Mouse (Mus musculus): ENCODE data around the gene Gm48552.

The Gm48552 gene

GRCm38 (mm10) chr10:81421041-81421796 lies 32.4 kb downstream of the Gm48552 start:
- DNase-seq: peak; percentile 91

- peak; percentile 97 for DNase-seq
These were observed 32.9 kb downstream of the Gm48552 start for GRCm38 (mm10) chr10:81421797-81422100.

- DNase-seq: peak; percentile 94
These were observed 33.4 kb downstream of the Gm48552 start for GRCm38 (mm10) chr10:81422191-81422590.

- peak; percentile 91 for DNase-seq
These were observed 33.9 kb downstream of the Gm48552 start for GRCm38 (mm10) chr10:81422661-81423217.

- peak; percentile 94 for DNase-seq
These were observed 34.9 kb downstream of the Gm48552 start for GRCm38 (mm10) chr10:81423476-81424245.

- peak; percentile 98 for DNase-seq
These were observed 35.6 kb downstream of the Gm48552 start for GRCm38 (mm10) chr10:81424246-81425051.

- peak; percentile 98 for DNase-seq
These were observed 36.5 kb downstream of the Gm48552 start for GRCm38 (mm10) chr10:81425236-81425850.

- peak; percentile 96 for DNase-seq
These were observed 37.4 kb downstream of the Gm48552 start for GRCm38 (mm10) chr10:81426081-81426671.

GRCm38 (mm10) chr10:81426897-81427296 lies 38.1 kb downstream of the Gm48552 start:
- DNase-seq: peak; percentile 98

GRCm38 (mm10) chr10:81427327-81427726 lies 38.5 kb downstream of the Gm48552 start:
- DNase-seq: no peak

GRCm38 (mm10) chr10:81427804-81428506 lies 39.1 kb downstream of the Gm48552 start:
- DNase-seq: peak; percentile 96

GRCm38 (mm10) chr10:81428507-81428870 lies 39.7 kb downstream of the Gm48552 start:
- DNase-seq: peak; percentile 94

GRCm38 (mm10) chr10:81429092-81429491 lies 40.3 kb downstream of the Gm48552 start:
- DNase-seq: peak; percentile 96

- peak; percentile 100 for DNase-seq
These were observed 40.8 kb downstream of the Gm48552 start for GRCm38 (mm10) chr10:81429605-81430061.

GRCm38 (mm10) chr10:81430141-81430830 lies 41.5 kb downstream of the Gm48552 start:
- peak; percentile 99 for DNase-seq

- peak; percentile 98 for DNase-seq
These were observed 42.2 kb downstream of the Gm48552 start for GRCm38 (mm10) chr10:81430831-81431525.

- DNase-seq: peak; percentile 96
These were observed 42.8 kb downstream of the Gm48552 start for GRCm38 (mm10) chr10:81431526-81432168.

- DNase-seq: no peak
These were observed 43.5 kb downstream of the Gm48552 start for GRCm38 (mm10) chr10:81432169-81432867.

- peak; percentile 100 for DNase-seq
These were observed 44.1 kb downstream of the Gm48552 start for GRCm38 (mm10) chr10:81432868-81433262.

All from heart, adult 11 months (tissue).